Mouse (Mus musculus) adrenal gland, postnatal 25 days (tissue): ENCODE data around the gene Ksr1. TPM values are rescaled to one million over a fixed set of nuclear protein-coding genes. Genes with fewer than 3 reads are reported as not detected.

ENCODE experiments used
- DNase-seq: peaks from one replicate; pipeline ENCODE4 v3.0.0; 2021; ENCODE audit warnings: mixed read lengths
- total RNA-seq: library from RNA; stranded (reverse); gene quantifications from 2 replicates; pipeline ENCODE4 v1.2.3, GENCODE M21; 2021

Gene Ksr1
- total RNA-seq, 1 experiment from 2014 or later: 15.0 TPM

DNA sequence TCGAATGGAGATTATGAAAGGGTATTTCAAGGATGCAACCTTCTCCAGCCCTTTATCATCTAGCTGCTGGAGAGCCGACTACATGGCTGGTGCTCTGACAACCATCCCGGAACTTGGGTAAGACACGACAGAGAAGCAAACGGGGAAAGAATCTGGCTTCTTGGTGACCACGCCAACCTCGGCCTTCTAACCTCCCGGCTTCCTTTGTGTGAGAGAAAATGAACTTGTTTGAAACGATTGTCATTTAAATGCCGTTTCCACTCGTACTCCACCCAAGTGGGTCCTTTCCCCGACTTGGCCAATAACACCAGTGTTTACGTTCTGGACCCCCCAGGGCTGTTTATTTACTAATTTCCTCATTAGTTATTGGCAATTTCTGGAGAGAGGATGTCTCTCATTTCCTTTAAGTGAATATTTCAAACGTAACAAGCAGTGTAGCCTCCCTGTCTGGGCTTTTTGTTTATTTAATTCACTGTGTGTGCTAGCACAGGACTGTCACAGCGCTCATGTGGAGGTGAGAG is 52.8 kb downstream of the Ksr1 start:
- no peak for DNase-seq

DNA sequence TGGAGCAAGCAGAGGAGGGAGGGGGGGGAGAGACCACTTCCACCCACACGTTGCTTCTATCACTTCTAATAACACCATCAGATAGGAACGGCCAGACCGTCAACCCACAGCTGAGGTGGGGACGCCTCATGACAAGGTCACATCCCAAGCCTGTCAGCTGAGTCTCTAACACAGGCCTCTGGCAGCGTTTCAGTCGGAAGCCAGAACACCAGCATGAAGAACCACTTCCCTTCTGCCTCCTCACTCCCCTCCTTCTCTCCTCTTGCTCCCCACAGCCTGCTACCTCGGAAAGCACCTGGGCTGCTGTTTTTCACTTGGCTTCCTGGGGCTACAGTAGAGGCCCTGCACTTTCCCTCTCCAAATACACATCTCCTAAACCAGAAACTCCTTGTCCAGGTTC is 53.4 kb downstream of the Ksr1 start:
- no peak for DNase-seq

DNA sequence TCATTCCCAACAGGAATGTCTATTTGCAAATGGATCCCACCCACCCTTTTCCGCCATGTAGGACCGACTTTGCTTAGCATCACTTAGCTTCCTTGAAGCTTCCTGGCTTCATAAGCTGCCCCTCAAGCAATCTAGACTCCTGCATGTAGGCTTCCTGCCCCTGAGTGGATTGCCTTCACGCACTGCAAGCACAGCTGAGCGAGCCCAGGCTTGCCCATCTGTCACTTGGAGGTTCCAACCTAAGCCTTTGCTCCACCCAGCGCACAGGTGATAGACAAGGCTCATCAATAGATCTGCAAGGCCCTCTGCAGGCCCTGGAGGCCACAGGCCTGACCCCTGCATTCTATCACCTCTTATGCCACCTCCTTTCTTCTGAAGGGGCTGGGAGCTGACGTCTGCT is 54.0 kb downstream of the Ksr1 start:
- DNase-seq: no peak

DNA sequence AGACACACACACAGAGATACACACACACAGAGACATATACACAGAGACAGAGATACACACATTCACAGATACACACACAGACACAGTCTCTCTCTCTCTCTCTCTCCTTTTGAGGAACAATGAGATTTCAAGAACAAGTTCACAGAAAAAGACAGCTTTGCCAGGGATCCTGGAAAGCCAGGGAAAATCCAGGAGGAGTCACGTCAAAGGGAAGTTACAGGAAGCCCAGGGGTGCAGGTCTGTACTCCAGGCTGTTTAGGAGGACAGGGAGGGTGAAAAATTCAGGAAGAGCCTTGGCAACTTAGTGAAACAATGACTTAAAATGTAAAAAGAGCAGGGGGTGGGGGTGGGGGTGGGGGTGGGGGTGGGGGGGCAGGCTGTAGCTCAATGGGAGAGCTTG is 56.5 kb downstream of the Ksr1 start:
- no peak for DNase-seq

DNA sequence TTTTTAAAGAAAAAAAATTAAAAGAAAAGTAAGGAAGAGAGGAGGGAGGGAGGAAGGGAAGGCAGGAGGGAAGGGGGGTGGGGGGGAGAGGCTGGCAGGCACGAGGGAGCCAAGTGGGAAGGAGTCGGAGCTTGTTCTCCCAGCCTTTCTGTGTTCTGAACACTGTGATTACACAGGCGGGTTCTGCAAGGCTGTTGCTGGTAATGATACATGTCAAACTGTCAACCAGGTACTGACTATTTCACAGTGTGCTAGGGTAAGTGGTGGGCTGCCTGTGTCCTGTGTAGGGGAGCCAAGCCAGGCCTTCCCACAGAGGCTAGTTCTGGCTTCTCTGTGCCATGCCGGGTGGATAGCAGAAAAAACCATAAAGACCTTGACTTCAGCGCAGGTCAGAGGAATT is 57.2 kb downstream of the Ksr1 start:
- DNase-seq: no peak

DNA sequence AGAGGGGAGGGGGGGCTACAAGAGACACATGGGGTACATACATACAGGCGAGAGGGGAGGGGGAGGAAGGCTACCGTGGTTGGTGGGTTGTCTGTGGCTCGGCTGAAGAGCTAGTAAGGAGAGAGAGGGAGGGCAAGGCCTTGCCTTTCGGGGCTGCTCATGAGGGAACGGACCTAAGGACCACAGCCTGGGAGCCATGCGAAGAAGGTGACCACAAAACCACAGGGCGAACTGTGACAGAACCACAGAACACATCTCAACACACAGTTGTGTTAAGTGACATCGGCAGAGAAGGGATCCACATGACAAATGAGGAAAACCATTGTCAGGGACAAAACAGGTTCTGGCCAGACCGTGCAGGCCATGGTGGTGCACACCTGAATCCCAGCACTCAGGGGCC is 57.9 kb downstream of the Ksr1 start:
- DNase-seq: no peak

DNA sequence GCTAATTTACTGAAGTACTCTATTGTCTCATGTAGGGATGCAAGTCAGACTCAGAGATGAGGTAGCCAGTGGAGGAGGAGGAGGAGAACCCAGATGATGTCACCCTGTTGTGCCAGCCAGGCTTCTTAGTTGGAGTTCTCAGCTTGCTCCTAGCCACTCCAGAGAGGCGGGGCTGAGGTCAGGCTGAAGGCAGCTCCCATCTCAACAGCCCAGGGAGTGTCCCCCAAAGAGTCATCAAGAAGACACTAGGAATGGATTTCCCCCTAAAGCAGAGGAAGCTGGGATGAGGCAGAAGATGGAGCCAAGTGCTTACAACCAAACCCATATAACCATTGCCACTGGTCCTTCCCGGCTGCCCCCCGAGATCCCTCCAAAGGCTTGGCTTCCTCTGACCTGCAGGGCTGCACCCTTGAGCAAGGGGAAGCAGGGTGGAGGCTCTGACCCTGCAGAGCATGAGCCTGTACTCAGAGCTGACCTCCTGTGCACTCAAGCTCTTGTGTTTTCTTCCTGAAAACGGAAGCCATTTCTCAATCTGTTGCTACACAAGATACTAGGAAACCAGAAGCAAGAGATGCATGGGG is 58.4 kb downstream of the Ksr1 start:
- no peak for DNase-seq

DNA sequence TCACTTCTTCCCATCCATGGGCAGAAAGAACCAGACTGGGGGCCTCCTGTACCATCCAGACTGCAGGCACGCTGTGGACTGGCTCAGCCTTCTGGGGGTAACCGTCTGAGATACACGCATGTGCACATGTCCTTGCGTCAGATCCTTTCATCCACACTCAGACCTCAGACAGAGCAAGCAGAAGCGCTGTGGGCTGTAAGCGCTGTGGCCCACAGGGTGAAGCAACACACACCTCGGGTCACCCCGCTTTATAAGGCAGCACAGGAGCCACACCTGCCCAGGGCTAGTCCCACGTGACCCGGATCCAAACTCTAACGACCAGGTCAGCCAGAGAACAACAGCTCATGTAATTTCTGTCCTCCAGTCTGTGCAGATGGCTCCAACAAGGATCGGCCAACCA is 59.4 kb downstream of the Ksr1 start:
- DNase-seq: no peak

DNA sequence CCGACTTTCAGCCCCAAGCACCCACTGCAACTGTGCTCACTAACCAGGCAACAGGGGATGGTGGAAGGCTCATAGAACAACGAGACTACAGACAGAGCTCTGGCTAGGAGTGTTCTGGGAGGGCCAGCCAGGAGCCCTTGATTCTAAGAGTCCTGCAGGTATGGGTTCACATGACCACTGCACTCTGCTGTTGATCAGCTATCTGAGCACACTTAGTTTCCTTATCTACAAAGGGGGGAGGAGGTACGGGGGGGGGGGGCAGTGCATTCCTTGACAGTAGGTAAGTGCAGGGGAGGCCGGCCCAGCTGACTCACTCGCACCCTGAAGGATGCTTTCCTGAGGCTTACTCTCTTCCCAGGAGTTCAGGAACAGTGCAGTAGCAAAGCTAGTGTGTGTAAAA is 61.1 kb downstream of the Ksr1 start:
- DNase-seq: no peak

DNA sequence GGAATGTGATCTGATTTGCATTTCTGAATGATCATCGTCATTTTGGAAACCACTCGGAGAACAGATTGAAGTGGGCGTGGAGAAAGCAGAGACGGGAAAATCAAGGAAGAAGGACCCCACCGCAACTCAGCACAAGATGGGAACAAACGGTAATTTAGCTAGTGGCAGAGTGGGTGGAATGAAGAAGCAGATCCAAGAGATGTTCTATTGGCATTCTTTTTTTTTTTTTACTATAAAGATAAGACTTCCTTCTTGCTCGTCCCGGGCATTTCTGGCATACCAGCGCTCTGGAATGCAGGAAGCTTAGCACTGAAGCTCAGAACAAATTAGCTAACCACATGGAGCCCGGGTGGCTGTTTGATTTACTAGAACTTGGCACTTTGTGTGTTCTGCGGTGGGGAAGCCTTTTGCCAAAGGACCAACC is 63.2 kb downstream of the Ksr1 start:
- DNase-seq: no peak

DNA sequence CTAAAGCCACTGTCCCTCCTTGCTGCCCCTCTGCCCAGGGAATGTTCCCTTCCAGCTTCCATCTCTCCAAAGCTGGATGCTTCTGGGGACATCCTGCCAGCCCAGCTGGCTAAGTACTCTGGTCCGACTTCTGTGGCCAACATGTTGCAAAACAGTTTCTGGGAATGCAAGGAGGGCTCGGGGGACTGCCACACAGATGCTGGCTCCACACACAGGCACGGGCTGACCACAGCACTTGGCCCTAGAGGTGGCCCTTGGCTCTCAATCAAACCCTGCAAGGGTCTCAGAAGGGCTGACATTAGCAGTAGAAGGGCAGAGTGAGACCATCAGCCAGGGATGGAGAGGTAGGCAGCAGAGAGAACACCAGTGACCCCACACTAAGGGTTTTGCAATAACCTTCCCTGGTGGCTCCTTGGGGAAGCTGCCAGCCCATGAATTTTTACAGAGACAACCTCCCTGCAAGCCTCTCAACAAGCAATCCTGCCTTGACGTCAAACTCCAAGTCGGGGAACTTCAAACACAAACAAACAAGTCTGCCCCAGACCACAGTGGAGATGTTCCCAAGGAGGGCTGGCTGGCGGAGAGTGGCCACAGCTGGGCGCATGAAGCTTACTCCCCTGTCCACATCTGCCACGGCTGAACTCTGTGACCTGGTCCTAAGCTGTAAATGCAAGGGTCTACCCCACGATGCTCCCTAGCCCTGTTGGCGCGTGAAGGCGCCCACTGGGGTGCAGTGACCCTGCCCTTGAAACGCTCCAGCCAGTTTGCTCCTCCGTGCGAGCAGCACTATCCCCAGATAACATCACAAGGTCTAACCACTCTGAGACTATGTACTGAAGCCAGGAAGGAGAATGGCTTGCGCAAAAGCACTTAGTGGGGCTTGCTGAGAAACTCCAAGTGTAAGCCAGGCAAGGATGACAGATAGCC is 65.0 kb downstream of the Ksr1 start:
- DNase-seq: peak; percentile 36

DNA sequence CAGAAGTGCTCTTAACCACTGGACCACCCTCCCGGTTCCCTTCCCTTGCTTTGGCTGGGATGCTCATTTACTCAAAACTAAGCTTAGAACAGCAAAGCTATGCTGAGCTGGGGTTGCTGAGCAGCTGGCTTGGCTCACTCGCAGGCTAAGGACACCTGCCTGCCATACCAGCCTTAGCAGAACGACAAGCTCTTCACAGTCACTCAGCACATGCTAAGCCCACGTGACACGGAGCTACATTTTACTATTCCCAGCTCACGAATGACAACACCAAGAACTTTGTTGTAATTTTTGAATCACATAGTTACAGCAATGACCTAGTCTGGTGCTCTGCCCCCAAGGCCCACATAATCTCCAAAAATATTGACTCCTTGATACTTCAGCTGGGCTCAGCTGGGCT is 66.1 kb downstream of the Ksr1 start:
- no peak for DNase-seq

DNA sequence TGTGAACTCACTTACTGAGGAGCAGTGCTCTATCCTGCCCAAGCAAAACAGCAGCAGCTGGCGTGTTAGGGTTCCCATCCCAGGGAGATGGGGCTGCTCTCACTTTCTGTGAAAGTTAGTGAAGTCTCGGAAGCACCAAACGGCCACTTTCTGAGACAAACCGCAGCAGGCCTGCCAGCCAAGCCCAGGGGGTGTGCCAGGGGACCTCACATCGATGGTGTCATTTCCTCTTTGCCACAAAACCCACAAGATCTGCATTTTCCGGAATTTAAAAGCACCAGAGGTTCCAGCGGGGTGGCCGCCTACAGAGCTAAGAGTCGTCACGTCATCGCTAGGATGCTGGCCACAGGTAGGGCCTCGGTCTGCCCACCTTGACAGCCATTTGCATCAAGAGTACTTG is 69.7 kb downstream of the Ksr1 start:
- DNase-seq: no peak

DNA sequence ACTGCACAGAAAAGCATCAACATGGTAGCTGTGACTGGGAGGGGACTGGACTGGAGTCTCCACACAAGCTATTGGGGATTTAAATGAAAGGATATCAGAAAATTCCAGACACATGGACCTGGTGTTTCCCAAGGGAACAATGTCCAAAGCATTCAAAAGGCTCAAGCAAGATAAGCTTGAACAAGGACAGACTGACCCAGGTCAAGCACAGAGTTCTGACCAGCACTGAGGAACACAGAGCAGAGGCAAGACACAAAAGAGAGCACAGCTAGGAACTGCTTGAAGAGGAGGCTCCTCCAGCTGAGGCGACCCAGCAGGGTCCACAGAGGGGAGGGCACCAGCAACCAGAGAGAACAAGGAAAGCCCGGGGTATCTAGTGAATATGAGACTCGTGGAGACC is 71.2 kb downstream of the Ksr1 start:
- no peak for DNase-seq

DNA sequence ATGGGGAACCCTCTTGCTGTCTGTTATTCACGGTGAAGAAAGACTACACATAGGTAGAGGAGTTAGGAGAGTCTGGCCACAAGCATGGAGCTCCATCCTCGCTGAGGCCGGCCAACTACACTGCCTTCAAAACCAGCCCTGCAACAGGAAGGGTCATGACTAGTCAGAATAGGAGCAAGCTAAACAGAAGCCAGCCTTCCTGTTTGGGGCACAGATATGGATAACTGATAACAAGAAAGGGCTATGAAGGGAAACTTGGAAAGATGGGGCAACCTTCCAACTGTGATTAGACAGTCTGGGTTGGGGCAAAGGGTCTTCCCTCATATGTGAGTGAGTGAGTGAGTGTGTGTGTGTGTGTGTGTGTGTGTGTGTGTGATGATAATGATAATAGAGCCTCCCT is 71.6 kb downstream of the Ksr1 start:
- DNase-seq: no peak

DNA sequence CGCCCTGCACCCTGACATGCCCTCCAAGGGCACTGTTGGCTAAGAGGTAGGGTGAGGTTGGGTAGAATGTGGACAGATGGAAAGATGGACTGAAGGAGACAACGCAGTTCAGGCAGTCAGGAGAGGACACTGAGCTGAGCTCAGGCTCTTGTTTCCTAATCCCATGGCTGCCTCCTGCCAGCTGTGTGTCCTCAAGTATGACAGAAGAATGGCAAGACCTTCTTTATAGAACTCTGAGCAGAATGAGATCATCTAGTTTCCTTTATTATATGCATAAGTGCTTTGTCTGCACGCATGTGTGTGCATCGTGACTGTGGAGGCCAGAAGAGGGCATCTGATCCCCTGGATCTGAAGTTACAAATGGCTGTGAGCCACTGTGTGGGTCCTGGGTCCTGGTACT is 72.6 kb downstream of the Ksr1 start:
- no peak for DNase-seq

DNA sequence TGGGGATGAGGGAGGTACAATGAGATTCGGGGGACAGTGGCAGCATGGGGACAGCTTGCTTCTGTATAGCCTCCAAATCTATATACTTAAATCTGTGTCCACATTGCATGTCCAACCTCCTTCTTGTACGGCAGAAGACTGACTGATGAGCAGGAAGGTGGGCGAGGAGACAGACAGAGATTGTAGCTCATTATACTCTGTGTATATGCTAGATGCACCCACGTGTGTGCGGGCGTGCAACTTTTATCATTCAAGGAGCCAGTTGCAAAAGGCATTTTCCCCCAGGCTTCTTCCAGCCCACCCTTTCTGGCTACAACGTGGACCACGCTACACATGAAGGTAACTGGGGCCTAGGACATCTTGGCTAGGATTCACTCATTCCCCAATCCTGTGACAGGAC is 74.1 kb downstream of the Ksr1 start:
- no peak for DNase-seq

DNA sequence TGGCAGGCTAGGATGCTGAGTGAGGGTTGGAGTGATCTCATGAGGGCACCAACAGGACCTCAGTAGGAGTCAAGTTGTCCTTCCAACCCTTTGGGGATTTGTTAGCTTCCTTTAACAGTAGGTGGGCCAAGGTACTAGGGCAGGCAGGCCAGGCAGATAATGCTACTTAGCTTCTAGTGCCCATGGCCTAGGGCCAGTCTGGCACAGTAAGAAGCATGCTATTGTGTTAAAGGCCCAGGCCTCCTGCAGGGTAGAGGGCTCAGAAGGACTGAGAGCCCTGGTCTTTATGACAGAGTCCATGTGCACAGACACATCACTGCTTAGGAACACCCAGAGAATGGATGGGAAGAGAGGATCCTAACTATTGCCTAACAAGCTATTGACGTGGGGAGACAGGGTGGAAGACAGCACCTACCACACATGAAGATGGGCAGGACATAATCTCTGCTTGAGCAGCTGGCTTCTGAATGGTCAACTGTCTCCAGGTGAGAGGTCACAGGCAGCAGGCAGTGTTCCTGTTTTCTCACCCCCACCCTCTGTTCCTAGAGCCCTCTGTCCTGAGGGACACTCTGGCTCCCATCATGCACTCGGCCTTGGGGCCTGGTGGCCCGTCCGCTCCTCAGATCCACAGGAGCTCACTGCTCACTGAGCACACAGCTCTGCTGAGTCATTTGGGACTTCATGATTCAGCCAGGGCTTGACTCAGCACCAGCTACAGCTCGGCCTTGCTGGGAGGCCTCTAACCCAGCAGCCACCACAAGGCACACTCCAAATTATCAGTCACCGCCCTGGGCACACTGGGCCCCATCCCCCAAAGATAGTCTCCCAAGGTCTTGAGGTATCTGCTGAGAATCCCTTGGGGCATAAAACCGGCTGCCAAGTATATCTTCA is 74.9 kb downstream of the Ksr1 start:
- DNase-seq: peak; percentile 68

DNA sequence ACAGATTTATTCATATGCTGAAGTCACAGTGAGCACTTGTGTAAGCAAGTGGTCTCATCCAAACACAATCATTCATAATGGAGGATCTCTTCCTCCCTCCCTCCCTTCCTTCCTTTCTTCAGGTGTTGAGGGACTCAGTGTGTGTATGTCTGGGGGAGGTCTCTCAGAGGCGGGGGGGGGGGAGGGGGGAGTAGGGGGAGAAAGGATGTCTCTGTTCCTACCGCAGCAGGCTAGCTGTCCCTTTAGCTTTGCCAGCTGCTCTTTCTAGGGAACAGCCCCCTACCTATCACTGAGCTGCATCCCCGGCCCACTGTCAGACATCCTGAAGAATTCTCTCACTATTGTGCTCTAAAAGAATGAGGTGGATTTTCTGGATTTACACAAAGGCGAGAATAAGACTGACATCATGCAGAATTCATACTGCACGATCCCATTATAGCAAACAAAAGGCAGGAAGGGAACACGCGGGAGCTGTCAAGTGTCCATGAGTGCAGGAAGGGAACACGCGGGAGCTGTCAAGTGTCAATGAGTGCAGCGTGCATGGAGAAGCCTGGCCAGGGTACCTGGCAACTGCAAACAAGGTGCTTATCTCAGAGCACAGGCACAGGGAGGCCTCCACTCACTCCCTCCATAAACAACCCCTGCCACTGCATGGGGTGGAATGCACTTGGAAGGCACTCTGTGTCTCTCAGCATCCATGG is 76.6 kb downstream of the Ksr1 start:
- no peak for DNase-seq

DNA sequence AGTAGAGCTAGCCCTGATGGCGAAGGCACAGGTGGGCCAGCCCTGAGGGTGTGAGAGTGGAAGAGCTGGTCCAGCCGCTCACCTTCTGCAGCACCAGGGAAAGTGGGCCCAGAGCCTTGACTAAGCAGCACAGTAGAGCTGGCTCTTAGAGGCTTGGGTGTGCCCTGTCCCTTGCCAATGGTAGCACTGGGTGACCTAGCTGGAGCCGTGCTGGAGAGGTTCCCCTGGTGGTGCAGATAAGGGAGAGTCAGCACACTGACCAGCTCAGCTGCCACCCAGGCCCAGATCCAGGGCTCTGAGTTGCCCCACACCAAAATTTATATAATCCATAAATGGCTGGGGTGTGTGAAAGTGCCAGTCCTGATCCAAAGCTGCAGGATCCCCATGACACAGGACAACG is 79.0 kb downstream of the Ksr1 start:
- no peak for DNase-seq

DNA sequence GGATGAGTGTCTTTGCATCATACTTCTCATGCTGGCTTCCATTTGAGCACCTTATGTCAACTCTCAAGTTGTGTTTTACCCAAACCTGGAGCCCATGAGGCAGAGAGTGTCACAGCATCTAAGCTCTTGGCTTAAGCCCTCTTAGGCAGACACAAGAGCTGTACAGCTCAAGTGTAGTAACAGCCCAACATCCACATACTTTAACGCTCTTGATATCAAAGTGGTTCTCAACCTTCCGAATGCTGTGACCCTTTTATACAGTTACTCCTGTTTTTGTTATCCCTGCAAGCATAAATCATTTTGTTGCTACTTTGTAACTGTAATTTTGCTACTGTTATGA is 80.0 kb downstream of the Ksr1 start:
- DNase-seq: no peak

DNA sequence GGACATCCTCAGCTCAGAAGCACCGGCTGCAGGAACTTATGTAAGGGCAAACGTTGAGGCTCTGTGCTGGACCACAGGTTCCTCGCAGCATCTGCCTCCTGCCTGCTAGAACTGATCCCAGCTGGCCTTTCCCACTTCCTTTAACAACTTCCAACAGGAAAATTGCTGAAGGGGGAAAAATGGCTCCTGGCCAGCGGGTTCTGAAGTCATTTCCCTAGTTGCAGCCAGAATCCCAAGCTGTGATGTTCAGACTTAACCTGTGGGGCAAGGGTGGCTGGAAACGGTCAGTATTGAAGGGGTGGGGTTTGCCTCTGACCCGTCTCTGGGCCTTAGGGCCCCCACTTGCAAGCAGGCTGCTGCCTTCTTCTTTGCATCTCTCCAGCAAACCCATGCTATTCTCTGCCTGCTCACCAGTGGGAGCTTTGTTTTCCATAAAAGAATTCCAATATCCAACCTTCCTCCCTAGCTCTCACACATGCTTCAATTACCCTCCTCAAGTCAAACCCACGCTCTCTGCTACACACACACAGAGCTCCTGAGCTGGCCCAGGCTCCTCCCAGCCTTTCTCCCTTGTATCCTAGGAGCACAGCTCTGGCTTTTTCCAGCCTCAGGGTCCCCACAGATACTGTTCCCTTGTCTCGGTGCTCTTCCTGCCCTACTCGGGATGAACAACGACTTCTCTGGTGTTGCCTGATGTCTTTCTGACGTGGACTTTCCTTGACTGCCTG is 80.6 kb downstream of the Ksr1 start:
- DNase-seq: peak; percentile 41
